ENCODE assay signal across 8 mouse cellular contexts in genomic region chr6:67036356-67036811, GRCm38 (mm10). TPM values are rescaled to one million over a fixed set of nuclear protein-coding genes. Genes with fewer than 3 reads are reported as not detected.
A peak's percentile ranks its signal among the peaks of the same experiment; 100 is the strongest.
DNase-seq lines count a peak whose midpoint lies in the region; ATAC-seq lines count a peak whose summit lies in the region.

No protein-coding gene starts in this region.

- peak overlapping the region; percentile 90 for H3K9ac ChIP-seq in hindbrain, embryonic 14.5 days

- peak overlapping the region; percentile 77 for H3K4me2 ChIP-seq in hindbrain, embryonic 14.5 days (replicated peaks)

- under 1% methylated on average over 29 of the region's 29 CpGs for WGBS in hindbrain, embryonic 14.5 days

- H3K27ac ChIP-seq in hindbrain, embryonic 14.5 days: peak overlapping the region; percentile 93

- peaks cover 4% of the 10 kb centered on the region; the same call in 1 of the 2 replicates for H3K27me3 ChIP-seq in hindbrain, embryonic 14.5 days (ENCODE audit: control insufficient read depth, insufficient read depth, low read length)

- peaks cover 16% of the 10 kb centered on the region for H3K4me1 ChIP-seq in hindbrain, embryonic 14.5 days (replicated peaks; ENCODE audit: control insufficient read depth, insufficient read depth, low read length)

- DNase-seq in T-cell, adult 2 months (ENCODE audit: low spot score): peak; percentile 57
- DNase-seq in cerebellum, postnatal 25 days: peak; percentile 79 to 82
- DNase-seq in frontal cortex, postnatal 25 days (ENCODE audit: low spot score in 2 of 2): peak; percentile 60 to 66
- peak; percentile 79 for DNase-seq in hindbrain, embryonic 14.5 days (ENCODE audit: low spot score)
- peak; percentile 73 to 74 for DNase-seq in layer of hippocampus, postnatal 36 days
- DNase-seq in lung, postnatal 25 days (ENCODE audit: low spot score): peak; percentile 88
- peak; percentile 84 for DNase-seq in retina, adult 2 months (ENCODE audit: low read depth, low spot score)
- peak; percentile 82 for DNase-seq in thymus, postnatal 25 days

- no peaks in the 10 kb centered on the region for H3K9me3 ChIP-seq in hindbrain, embryonic 14.5 days (ENCODE audit: control insufficient read depth, low read length)

- H3K4me3 ChIP-seq in hindbrain, embryonic 14.5 days (replicated peaks; ENCODE audit: low read length): peak overlapping the region; percentile 72

- no peaks in the 10 kb centered on the region for H3K36me3 ChIP-seq in hindbrain, embryonic 14.5 days (replicated peaks; ENCODE audit: control insufficient read depth, insufficient read depth)

- ATAC-seq in hindbrain, embryonic 14.5 days (ENCODE audit: low FRiP score): peak; percentile 64

RNA-seq across cellular contexts. Expression of gene Gadd45a, which starts 0.9 kb away (rescaled TPM):
- polyA plus RNA-seq in hindbrain, embryonic 14.5 days (2014; fragmentation: Nextera tagmentation; extraction: Ambion mirVana): 14.1 and 14.8 TPM in 2 replicates
- total RNA-seq in layer of hippocampus, postnatal 36 days (2021): 10 to 100 TPM in 1 of 2 experiments, 1 to 10 TPM in 1; 8.1 to 11.7 TPM

Comparison
In these comparisons a context has a peak if more than half of its experiments do, and no peak if none do; other contexts are left out.
1. Peak in every context shown above with its lines: DNase-seq, ATAC-seq, H3K4me3 ChIP-seq and H3K27ac ChIP-seq.